Mouse (Mus musculus): ENCODE data around the gene Ttll7. TPM values are rescaled to one million over a fixed set of nuclear protein-coding genes. Genes with fewer than 3 reads are reported as not detected.

Gene Ttll7
- under 1 TPM in 2 of 26 experiments, not detected in 24; 0.32 to 0.80 TPM for total RNA-seq (2018; cell fraction: chromatin; rRNA removed)
- total RNA-seq (2018; cell fraction: cytosol; rRNA removed) = under 1 TPM in 2 of 26 experiments, not detected in 24; 0.04 to 0.11 TPM
- not detected for total RNA-seq (2018; cell fraction: nucleus; rRNA removed)
- polyA plus RNA-seq (2018) = not detected in 3 replicates

DNA sequence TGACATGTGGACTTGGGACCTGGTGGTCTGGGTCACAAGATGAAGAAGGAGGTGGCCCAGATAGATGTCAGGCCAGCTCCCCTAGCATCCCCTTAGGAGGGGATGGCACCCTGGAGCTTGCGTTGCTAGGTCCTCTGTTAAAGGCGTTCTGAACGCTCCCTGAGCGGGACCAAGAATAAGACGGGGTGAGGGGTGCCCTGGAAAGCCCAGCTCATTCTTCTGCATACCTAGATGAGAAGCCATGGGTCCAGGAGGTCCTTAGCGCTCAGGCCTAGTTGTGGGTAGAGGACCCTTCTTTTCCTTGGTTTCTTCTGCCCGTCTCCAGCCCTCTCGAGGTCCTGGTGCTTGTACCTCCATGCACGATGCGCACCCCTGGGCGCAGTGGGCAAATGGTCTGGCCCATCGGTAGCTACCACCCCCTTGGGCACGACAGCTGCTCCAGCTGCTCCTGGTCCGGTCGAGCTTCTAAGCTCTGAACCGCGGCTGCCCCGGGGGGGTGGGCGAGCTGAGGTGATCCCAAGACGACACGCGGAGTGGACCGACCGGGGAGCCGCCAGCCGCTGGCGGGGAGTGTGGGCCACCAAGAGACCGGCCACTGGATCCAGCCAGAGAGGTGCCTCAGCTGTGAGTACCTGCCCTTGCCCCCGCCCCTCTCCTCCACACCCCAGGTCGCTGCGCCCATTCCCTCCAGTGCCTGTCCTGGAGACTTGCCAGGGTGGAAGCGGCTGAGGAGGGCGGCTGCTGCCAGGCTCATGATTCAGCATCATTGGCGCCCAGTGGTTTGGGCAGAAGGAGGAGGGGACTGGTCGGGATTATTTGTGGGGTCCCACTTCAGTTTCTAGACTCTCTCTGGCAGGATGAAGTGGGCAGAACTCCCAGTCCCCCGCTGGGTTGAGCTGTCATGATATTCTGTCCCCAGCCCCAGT, at the start of gene Ttll7:
TSS of gene Ttll7 (plus strand) at position 402 of the 926 bp plus-strand sequence.
- no peaks in the 10 kb centered on the region for H3K36me3 ChIP-seq (ENCODE audit: inconsistent target)
- no peaks in the 10 kb centered on the region for H3K79me2 ChIP-seq (ENCODE audit: inconsistent target)
- WGBS (ENCODE audit: missing documents) = under 1% methylated on average over 36 of the region's 36 CpGs
- no peak within 1 kb of the TSS for H3K4me3 ChIP-seq (ENCODE audit: inconsistent target)
- no peak within 1 kb of the TSS for H3K27ac ChIP-seq

- Histone ChIP-seq H3K36me3 (ENCODE audit: inconsistent target) (no peaks in the 10 kb centered on the region), H3K27ac (no peak overlapping the region), H3K4me3 (ENCODE audit: inconsistent target) (peak overlapping the region; percentile 61), H3K79me2 (ENCODE audit: inconsistent target) (peaks cover 43% of the 10 kb centered on the region; the same call in 1 of the 2 replicates)
- WGBS (ENCODE audit: missing documents) = 3% methylated on average over 60 of the region's 60 CpGs
Observed at GRCm38 (mm10) chr3:146812041-146812878, 39.9 kb upstream of the Ttll7 start.

GRCm38 (mm10) chr3:146812901-146813393, 39.2 kb upstream of the Ttll7 start, which contains the start of gene Prkacb:
Prkacb (minus strand) TSS chr3:146812990.
- peak within 1 kb of the TSS; percentile 61 for H3K4me3 ChIP-seq (ENCODE audit: inconsistent target)
- no peaks in the 10 kb centered on the region for H3K36me3 ChIP-seq (ENCODE audit: inconsistent target)
- peaks cover 36% of the 10 kb centered on the region; the same call in 1 of the 2 replicates for H3K79me2 ChIP-seq (ENCODE audit: inconsistent target)
- under 1% methylated on average over 59 of the region's 60 CpGs for WGBS (ENCODE audit: missing documents)
- H3K27ac ChIP-seq = peak within 1 kb of the TSS; percentile 24; the same call in 1 of the 2 replicates

DNA sequence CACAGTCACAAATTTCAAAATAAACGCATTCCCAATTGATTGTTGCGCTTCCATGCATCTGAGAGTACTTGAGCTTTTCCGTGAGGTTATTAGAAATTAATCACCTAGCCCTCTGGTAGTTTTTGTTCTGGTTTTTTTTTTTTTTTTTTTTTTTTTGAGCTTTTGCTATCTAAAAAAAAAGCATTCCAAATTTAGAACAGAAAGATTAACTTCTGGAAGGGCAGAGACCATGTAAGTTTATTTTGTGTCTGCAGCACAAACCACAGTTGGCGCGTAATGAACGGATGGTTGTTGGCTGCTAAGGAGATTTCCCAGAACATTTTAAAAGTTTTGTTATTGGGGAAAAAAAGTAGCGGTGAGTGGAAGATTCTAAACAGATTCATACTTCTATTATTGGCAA, 38.5 kb upstream of the Ttll7 start:
- Histone ChIP-seq H3K79me2 (ENCODE audit: inconsistent target) (peaks cover 29% of the 10 kb centered on the region; the same call in 1 of the 2 replicates), H3K4me3 (ENCODE audit: inconsistent target) (peak overlapping the region; percentile 61), H3K36me3 (ENCODE audit: inconsistent target) (no peaks in the 10 kb centered on the region), H3K27ac (no peak overlapping the region)
- 59% methylated on average over 7 of the region's 7 CpGs for WGBS (ENCODE audit: missing documents)

DNA sequence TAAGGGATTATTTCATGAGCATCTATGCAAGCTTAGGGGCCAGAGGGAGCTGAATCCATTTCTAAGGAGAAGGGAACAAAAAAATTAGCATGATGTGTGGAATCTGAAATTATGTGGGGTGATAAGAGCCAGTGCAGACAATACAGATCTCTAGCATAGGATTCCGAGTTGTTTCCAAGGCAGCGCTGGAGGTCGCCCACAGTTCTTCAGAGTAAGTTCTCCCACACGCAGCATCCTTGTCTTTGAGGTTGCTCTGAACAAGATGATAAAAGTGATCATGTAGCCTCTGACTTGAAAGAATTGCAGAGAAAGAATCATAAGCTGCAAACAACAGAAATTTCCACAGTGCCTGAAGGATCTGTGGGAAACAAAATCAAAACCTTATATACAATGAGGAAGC, 31.4 kb upstream of the Ttll7 start:
- H3K4me3 ChIP-seq (ENCODE audit: inconsistent target) = no peak overlapping the region
- H3K79me2 ChIP-seq (ENCODE audit: inconsistent target) = no peaks in the 10 kb centered on the region
- H3K36me3 ChIP-seq (ENCODE audit: inconsistent target) = no peaks in the 10 kb centered on the region
- WGBS (ENCODE audit: missing documents) = 100% methylated on average over 4 of the region's 4 CpGs
- no peak overlapping the region for H3K27ac ChIP-seq

- 77% methylated on average over 3 of the region's 3 CpGs for WGBS (ENCODE audit: missing documents)
- Histone ChIP-seq H3K27ac (no peak overlapping the region), H3K4me3 (ENCODE audit: inconsistent target) (no peak overlapping the region), H3K36me3 (ENCODE audit: inconsistent target) (no peaks in the 10 kb centered on the region), H3K79me2 (ENCODE audit: inconsistent target) (no peaks in the 10 kb centered on the region)
Observed at GRCm38 (mm10) chr3:146842766-146843165, 9.4 kb upstream of the Ttll7 start.

GRCm38 (mm10) chr3:146843470-146843869, 8.7 kb upstream of the Ttll7 start:
- Histone ChIP-seq H3K4me3 (ENCODE audit: inconsistent target) (no peak overlapping the region), H3K27ac (no peak overlapping the region), H3K36me3 (ENCODE audit: inconsistent target) (no peaks in the 10 kb centered on the region), H3K79me2 (ENCODE audit: inconsistent target) (no peaks in the 10 kb centered on the region)
- 91% methylated on average over 6 of the region's 6 CpGs for WGBS (ENCODE audit: missing documents)

GRCm38 (mm10) chr3:146846237-146846636, 5.9 kb upstream of the Ttll7 start:
- no peaks in the 10 kb centered on the region for H3K36me3 ChIP-seq (ENCODE audit: inconsistent target)
- 84% methylated on average over 5 of the region's 5 CpGs for WGBS (ENCODE audit: missing documents)
- H3K79me2 ChIP-seq (ENCODE audit: inconsistent target) = no peaks in the 10 kb centered on the region
- no peak overlapping the region for H3K4me3 ChIP-seq (ENCODE audit: inconsistent target)
- H3K27ac ChIP-seq = no peak overlapping the region

DNA sequence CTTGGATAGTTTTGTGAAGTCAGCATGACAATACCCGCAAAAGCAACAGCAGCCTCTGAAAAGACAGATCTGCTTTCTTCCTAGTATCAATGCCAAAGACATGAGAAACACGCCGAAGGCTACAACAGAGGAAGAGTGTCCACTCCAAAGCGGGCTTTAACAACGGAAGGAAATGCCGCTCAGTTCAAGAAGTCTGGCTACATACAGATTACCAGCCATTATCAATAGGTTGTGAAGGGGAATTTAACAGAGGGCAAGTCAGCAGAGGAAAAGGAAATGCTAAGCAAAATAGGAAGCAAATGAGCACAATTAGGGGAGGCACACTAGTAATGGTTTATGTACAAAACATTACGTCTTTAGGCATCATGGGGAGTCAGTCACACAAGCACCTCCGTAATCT, 4.1 kb upstream of the Ttll7 start:
- Histone ChIP-seq H3K27ac (no peak overlapping the region), H3K79me2 (ENCODE audit: inconsistent target) (no peaks in the 10 kb centered on the region), H3K36me3 (ENCODE audit: inconsistent target) (no peaks in the 10 kb centered on the region), H3K4me3 (ENCODE audit: inconsistent target) (no peak overlapping the region)
- WGBS (ENCODE audit: missing documents) = 65% methylated on average over 8 of the region's 8 CpGs

DNA sequence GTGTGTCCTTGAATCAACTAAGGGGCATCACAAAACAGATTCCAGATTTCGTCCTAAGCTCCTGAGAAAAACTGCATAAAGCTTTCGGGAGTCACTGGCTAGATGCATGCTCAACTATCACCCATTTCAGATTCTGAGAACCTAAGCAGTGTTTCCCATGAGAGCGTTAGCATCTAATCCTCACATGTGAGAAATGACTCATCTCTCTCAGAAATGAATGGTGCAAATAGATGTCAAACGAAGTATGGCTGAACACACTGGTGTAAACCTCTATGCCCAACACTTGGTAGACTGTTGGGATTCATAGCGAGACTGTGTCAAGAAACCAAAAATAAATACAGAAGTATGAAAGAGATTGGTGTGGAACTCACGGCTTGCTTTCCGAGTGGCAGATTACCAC, 2.8 kb upstream of the Ttll7 start:
- 97% methylated on average over 7 of the region's 7 CpGs for WGBS (ENCODE audit: missing documents)

DNA sequence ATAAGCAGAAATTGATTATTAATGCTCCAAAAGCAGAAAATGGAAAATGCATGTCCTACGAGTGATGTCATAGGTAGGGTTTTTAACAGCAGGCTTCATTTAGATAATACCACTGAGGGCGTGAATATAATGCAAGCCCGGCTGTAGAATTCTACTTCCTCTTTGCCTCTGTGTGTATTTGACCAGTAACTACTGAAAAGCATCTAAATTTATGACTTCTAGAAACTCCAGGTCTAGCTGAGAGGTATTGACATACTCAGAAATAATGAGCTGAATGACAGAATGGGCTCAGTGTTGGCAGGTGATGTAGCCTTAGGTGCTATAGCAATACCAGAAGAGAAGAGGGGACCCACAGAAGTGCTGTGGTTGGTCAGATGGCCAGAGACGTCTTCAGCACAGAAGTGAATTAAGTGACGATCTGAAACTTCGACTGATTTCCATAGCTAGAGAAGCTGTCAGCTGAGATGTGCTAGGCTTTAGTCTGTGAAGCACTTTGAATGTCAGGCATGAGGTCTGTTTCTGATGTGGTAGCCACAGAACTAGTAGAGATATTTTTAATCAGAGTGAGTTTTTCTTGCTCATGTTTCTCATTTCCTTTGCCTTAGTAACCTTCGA, 2.4 kb downstream of the Ttll7 start:
- WGBS (ENCODE audit: missing documents) = 56% methylated on average over 7 of the region's 7 CpGs

More for the DNA sequence above, 2.8 kb upstream of the Ttll7 start:
- H3K36me3 ChIP-seq (ENCODE audit: inconsistent target) = no peaks in the 10 kb centered on the region
- H3K27ac ChIP-seq = no peak overlapping the region
- no peak overlapping the region for H3K4me3 ChIP-seq (ENCODE audit: inconsistent target)
- H3K79me2 ChIP-seq (ENCODE audit: inconsistent target) = no peaks in the 10 kb centered on the region

DNA sequence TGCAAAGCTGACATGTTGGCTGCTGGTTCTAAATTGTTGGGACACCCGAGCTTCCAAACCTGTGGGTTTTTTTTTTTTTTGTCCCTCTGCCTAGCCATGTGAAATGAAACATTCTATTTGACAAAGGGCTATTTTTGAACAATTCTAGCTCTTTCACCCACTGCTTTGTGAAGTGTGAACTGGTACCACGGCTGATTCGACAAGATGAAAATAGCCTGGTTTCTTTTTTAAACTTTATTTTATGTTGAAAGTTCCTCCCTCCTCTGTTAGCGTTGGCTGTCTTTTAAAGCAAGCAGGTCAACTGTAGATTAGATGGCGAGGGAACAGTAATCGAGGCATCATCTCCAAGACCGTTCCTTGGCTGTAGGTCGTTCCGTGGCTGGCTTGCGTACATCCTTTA, 5.2 kb downstream of the Ttll7 start:
- Histone ChIP-seq H3K79me2 (ENCODE audit: inconsistent target) (no peaks in the 10 kb centered on the region), H3K4me3 (ENCODE audit: inconsistent target) (no peak overlapping the region), H3K27ac (no peak overlapping the region), H3K36me3 (ENCODE audit: inconsistent target) (no peaks in the 10 kb centered on the region)
- WGBS (ENCODE audit: missing documents) = 92% methylated on average over 10 of the region's 10 CpGs

More for the DNA sequence above, 2.4 kb downstream of the Ttll7 start:
- H3K79me2 ChIP-seq (ENCODE audit: inconsistent target) = no peaks in the 10 kb centered on the region
- H3K27ac ChIP-seq = no peak overlapping the region
- H3K4me3 ChIP-seq (ENCODE audit: inconsistent target) = no peak overlapping the region
- no peaks in the 10 kb centered on the region for H3K36me3 ChIP-seq (ENCODE audit: inconsistent target)

DNA sequence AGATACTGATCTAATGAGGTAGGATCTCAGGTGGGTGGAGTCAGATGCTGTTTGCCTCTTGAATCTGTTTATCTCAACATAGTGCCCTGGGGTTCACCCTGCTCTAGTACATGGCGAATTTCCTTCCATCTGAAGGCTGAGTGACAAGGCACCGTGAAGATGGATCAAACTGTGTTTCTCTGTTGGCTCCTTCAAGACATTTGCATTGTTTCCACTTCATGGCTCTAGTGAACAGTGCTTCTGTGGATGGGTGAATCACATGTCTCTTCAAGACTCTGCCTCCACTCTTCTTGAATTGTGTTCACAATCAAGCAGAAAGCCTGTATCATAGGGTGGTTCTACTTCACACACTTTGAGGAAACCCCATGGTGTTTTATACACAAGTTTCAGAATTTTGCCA, 8.1 kb downstream of the Ttll7 start:
- Histone ChIP-seq H3K79me2 (ENCODE audit: inconsistent target) (no peaks in the 10 kb centered on the region), H3K4me3 (ENCODE audit: inconsistent target) (no peak overlapping the region), H3K36me3 (ENCODE audit: inconsistent target) (no peaks in the 10 kb centered on the region), H3K27ac (no peak overlapping the region)
- 90% methylated on average over 2 of the region's 2 CpGs for WGBS (ENCODE audit: missing documents)

DNA sequence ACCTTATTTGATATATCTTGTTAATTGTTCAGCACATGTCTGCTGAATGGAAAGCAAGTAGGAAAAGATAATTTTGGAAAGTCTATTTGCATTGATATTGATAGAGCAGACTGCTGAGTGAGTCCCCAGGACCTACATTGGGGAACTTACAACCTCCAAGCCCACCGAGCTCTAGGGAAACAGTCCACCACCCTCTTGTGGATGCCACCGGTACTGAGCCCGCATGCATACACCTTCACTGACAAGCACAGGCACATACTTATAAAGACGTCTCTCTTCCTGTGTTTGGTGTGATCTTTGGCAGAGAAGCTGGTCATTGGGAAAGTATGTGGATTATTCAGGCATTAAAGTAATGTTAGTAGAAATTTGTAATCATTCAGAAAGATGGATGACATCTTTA, 14.4 kb downstream of the Ttll7 start:
- no peak overlapping the region for H3K4me3 ChIP-seq (ENCODE audit: inconsistent target)
- WGBS (ENCODE audit: missing documents) = 47% methylated on average over 4 of the region's 4 CpGs
- no peaks in the 10 kb centered on the region for H3K36me3 ChIP-seq (ENCODE audit: inconsistent target)
- no peak overlapping the region for H3K27ac ChIP-seq
- no peaks in the 10 kb centered on the region for H3K79me2 ChIP-seq (ENCODE audit: inconsistent target)
